Mouse (Mus musculus) cerebellum, postnatal 4 days (tissue): ENCODE results near the gene Pnldc1.

Experiments
- DNase-seq, 2 experiments: peaks; one replicate each; pipeline ENCODE4 v3.0.0; 2022; ENCODE audit warnings: low spot score in 2 of 2, mixed read lengths in 1 of 2

Gene Pnldc1

DNA sequence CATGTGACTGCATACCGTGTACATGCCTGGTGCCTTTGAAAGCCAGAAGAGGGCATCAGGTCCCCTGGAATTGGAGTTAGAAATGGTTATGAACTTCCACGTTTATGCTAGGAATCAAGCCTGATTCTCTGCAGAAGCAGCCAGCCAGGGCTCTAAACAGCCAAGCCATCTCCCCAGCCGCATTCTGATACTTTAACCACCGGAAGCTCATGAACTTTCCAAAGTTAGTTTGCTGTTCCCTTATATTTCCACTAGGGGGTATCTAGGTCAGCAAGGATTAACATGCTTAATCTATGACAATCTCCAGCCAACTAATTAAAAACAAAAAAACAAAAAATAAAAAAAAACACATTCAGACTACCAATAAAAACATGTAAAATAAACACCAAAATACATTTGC, 52.0 kb downstream of the Pnldc1 start:
- DNase-seq = no peak

DNA sequence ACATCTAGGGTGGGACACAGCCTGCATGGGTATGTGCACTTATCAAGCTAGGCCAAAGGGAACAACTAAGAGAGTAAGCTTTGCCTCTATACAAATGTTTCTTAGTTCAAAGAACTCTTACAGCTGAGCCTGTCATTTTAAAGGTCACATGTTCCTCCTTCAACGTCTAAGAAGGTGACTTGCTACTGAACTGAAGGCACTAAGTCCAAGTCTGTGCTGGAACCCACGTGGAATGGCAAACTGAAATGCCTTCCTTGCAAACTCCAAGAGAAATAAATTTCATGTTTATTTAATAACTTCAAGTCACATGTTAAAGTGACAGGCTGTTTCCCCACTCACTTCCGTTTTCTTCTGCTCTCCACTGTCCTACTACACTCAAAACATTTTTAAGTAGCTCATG, 52.6 kb downstream of the Pnldc1 start:
- no peak for DNase-seq

DNA sequence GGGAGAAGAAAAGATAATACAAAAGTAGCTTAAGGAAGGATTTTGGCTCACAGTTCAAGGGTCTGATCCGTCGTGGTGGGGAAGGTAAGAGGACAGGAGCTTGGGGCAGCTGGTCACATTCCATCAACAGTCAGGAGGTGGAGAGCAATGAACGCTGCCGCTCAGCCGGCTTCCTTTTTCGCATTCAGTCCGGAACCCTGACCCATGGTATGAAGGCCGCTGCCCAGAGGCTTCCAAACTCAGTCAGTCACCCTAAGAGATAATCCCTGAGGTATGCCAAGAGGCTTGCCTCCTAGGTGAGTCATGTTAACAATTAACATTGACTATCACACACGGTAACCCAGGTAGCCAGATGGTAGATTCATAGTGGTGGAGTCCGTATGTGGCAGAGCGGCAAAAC, 55.6 kb downstream of the Pnldc1 start:
- no peak for DNase-seq

DNA sequence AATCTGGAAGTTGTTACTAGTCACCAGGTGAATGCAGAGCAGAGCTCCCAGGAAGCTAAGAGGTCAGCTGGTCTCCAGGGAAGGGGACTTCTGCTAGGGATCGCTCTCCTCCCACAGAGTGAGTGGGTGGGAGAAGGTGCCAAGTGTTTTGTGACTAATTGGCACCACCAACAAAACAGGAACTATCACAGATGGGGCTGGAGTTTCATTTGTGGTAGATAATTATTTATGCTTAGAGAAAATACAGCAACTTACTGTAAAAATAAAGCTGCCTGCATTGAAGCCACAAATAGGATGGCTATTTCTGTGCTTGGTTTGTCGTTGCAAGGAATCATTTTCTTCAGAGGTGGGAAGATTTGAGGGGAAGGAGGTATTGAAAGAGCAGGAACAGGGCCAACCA, 56.2 kb downstream of the Pnldc1 start:
- no peak for DNase-seq

DNA sequence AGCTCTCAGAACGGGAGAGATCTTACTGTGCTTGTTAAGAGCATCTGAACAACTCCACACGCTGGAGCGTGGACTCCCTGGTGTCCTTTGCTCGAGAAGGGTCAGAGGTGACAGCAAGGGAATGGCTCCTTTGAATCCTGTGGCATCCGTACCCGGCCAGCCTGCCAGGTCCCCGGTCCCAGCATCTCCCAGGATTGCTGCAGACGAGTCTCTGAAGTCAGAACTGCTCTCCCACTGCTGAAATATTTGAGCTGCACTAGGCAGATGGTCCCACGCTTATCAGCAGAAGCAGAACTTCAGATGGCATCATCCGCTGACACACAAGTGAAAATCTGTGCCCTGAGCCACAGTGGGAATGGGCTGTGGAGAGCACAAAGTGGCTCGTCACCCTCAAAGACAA, 58.3 kb downstream of the Pnldc1 start:
- no peak for DNase-seq

DNA sequence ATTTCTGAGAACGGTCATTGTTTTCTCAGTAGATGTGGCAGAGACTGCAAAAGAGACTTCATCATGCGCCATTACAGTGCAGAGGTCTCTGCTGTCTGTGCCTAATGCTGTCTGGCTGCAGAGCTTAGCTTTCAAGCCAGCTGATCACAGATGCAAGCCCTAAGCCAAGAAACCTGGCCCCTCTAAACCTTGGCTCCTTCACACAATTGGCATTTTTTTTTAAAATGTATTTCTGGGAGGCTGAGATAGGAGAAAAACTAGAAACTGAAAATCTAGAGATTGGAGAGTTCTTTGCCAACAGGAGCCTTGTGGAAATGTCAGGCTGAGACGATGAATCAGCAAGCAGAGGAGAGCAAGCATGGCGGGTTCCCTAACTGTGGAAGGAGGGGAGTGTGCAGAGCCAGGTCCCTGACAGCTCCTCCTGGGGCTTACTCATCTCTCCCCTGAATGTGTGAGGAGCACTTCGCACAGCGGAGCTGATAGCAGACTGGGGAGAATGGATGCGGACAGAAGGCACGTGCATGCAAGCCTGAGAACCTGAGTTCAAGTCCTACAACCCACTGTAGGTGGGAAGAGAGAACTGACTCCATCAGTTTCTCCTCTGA, 60.1 kb downstream of the Pnldc1 start:
- DNase-seq = no peak

DNA sequence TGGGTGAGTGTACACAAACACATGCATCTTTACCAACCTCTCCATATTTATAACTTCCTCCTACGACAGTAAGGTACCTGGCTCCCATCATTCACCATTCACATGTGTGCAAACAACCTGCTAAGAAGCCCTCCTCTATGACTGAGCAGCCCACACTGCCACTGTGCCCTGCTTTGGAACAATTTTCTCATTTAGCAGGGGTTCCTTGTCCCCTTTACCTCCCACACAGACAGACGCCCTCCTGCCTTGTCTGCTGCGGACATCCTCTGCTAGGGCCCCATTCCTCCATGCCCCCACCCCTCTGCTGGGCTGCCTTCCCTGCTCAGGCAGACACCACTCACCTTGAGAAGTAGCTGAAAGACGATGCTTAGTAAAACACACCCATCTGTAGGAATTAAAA, 62.3 kb downstream of the Pnldc1 start:
- no peak for DNase-seq

DNA sequence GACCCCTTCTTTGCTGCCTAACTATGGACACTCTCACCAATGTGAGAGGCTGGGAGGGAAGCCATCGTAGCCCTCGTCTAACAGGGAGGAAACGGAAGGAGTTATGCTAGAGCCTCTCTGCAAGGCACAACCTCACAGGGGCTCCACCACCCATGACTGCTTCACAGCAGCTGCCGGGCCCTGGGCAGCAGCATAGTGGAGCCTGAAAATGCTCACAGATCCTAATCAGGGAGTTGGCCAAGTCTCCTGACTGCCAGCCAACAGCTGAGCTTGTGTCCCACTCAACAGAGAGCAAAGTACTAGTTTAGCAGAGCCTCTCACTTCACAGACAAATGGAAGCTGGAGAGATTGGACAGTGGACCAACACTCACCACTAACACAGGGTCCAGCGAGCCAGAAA, 63.6 kb downstream of the Pnldc1 start:
- DNase-seq = peak in 1 of 2 experiments; percentile 35

DNA sequence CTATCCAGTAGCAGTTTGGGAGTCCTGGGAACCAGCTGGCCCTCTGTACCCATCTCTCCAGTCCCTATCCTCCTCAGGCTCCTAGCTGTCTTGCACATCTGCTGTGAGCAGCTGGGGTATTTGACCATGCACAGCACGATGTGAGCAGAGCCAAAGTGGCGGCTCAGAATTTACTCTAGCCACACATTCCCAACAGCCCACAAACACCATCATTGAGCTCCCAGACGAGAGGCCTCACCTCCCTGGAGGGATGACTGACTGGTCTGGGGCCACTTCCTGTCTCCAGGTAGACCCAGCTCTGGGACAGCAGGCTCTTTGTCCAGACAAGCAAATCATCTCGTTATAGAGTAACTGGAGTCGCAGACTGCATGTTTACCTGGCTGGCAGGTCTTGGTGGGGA, 64.2 kb downstream of the Pnldc1 start:
- peak in 1 of 2 experiments; percentile 26 for DNase-seq

DNA sequence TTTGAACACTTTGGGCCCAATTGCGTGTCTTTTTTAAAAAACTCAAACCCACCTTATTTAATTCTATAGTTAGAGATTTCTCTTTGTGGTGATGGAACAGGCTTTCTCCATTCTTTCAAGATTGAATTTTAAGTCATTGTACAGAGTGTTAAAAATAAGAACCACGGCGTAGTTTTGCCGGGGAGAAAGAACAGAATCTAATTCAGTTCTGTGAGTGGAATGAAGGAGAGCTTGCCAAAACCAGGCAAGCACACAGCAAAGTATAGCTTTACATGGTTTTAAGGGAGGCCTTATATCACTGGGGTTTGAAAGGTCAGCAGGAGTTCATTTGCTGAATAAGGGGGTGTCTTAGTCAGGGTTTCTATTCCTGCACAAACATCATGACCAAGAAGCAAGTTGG, 65.5 kb downstream of the Pnldc1 start:
- DNase-seq = no peak

DNA sequence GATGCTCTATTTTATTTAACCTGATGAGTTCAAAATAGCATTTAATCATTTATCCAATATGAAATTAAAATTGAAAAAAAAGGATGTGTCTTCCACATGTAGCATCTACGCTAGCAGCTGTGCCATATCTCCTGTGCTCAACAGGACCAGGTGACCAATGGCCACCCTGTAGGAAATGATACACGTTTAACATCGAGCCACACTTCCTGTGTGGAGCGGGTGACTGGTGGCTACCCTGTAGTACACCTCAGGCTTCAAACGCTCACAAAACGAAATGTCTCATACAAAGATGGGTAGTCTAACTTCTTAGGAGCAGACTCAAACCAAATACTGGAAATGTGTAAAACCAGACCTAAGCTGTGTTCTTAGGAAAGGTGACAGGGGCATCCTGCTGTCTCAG, 66.2 kb downstream of the Pnldc1 start:
- no peak for DNase-seq

DNA sequence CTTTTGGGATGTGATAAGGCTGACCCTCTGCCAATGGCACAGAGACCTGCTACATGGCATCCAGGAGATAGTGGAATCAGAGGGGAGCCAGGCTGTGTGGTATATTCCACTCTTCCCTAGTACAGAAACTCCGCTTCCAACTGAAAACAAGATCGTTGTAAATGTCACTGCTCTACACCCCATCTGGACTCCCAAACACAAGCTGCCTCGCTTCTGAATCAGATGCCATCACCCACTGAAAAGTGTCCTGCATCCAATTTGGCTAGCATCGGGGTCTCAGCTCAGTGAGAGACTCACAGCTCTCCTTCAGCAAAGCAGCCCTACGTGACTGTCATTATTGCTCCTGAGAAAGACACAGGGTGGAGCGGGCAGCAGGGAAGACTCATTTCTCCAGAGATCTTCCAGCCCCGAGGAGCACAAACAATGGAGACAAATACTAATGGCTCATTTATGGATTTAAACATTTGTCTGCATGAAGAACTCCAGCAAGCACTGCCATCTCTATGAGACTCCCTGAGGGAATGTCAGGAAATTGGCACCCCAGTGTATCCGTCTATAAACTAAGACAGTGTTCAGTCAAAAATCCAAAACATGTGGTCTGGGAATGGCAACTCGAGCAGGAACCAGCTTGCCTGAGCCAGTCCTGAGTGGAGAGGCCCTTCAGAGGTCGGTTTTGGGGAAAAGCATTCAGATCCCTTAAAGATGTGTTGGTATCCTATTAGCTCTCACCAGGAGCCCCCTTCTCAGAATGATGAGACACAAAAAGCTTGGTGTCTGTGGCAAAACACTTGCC, 70.4 kb downstream of the Pnldc1 start:
- no peak for DNase-seq
